Mouse (Mus musculus) G1E-ER4 (cell line): ENCODE measurements around the gene Katnb1. TPM values are rescaled to one million over a fixed set of nuclear protein-coding genes. Genes with fewer than 3 reads are reported as not detected.

Experiments
- GATA1 ChIP-seq: IDR thresholded peaks from one replicate; pipeline ENCODE4 v1.8.0; 2012; ENCODE audit warnings: low read length, inconsistent platforms
- polyA plus RNA-seq: library from polyadenylated mRNA; stranded (reverse); fragments of >175 nt; gene quantifications from 2 replicates; pipeline ENCODE4 v1.2.3, GENCODE M21; 2012

The Katnb1 gene
- 31.7 and 45.0 TPM in 2 replicates for polyA plus RNA-seq

DNA sequence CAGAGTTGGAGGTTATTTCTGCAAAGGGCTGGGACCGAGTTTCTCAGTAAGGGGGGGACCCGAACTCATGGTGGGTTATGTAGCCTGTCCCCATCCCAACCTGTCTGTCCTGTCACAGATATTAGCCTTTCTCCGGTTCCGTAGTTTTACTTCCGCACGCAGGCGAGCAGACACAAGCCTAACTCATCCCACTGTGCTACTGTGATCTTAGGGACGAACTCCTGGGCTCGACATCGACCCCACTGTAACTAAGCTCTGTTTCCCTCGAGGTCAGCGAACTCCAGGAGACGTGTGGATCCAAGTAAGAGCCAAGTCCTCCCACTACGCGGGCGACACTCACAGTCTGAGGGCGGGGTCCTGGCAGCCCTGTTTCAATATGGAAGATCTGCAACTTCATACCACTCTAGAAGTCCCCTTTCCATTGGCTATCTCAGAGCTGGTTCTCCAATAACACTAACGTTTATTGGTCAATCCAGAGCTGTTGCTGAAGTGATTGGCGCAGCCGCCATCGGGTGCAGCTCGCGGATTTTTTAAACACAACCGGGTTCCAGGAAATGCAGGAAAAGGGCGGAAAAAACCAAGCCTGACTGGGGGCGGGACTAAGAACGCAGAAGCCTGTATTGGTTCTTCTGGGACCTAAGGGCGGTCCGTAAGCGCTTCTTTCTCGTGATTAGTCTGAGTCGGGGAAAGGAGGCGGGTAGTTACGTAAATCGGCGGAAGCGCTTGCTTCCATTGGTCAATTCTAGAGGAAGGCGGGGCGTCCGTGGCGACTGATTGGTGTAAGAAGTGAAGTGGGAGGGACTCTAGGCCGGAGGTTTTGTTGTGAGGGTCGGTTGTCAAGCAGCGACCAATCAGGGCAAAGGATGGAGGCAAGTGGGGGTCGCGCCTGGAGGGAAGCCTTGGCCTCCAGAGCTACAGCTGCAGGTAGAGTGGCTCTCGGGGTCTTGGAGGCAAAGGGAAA is at the start of gene Katnb1:
Gene Katnb1 (plus strand): TSS at position 806 of the 961 bp plus-strand sequence.
- TF ChIP-seq GATA1, result no peak

- no peak for TF ChIP-seq GATA1
These were observed 43.7 kb upstream of the Katnb1 start for GRCm38 (mm10) chr8:95037106-95037925.

GRCm38 (mm10) chr8:95041883-95042784 is 38.9 kb upstream of the Katnb1 start:
- TF ChIP-seq GATA1, result no peak

- TF ChIP-seq GATA1, result no peak
These were observed 36.2 kb upstream of the Katnb1 start for GRCm38 (mm10) chr8:95044811-95045210.

GRCm38 (mm10) chr8:95046982-95047381 is 34.0 kb upstream of the Katnb1 start:
- no peak for TF ChIP-seq GATA1

GRCm38 (mm10) chr8:95047884-95048680 is 32.9 kb upstream of the Katnb1 start:
- TF ChIP-seq GATA1, result no peak

- no peak for TF ChIP-seq GATA1
These were observed 31.4 kb upstream of the Katnb1 start for GRCm38 (mm10) chr8:95049636-95050035.

- no peak for TF ChIP-seq GATA1
These were observed 26.5 kb upstream of the Katnb1 start for GRCm38 (mm10) chr8:95054438-95054837.

DNA sequence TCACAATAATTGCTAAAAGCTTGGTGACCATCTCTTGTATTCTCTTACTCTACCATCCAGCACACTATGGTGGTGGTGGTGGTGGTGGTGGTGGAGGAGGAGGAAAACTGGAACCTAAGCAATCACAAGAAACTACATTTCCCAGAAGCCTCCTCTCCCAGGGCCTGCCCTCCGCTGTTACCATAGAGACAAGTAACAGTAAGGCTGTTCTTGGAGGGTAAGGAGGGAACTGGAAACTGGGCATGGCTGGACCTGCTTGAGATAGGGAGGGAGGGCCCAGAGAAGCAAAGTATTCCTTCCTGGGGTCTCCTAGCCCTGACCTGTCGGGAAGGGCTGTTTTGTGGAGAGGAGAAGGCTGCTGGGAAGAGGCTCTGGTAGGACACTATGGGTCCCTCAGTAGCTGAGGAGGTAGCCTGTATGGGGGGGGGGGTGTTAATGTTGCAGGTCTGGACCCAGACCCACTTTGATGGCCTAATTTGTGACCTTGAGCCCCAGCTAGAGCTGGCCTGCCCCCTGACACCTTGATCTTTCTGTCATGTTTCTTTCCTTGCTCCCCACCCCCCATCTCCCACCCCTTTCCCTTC is 26.0 kb upstream of the Katnb1 start, which contains the start of gene Drc7:
Gene Drc7 (plus strand): TSS at position 177 of the 584 bp plus-strand sequence.
- no peak for TF ChIP-seq GATA1

- TF ChIP-seq GATA1, result no peak
These were observed 24.6 kb upstream of the Katnb1 start for GRCm38 (mm10) chr8:95056414-95056813.

DNA sequence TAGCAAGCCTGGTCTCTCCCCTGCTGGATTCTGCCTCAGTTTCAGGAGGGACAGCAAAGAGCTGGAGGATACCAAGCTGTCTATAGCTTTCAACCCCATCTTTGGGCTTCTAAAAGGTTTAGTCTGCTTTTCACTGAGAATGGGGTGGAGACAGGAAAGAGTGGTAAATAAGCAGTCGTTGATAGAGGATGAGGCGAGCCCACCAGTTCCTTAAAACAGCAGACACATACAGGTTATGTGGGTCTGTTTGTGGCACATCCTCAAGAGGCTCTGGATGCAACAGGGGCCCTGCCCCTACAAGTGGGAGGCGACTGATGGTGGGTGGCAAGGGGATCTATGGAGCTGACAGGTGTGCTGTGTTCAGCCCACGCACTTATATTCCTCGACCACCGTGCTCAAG is 22.3 kb upstream of the Katnb1 start:
- no peak for TF ChIP-seq GATA1

GRCm38 (mm10) chr8:95059812-95060533 is 21.0 kb upstream of the Katnb1 start:
- TF ChIP-seq GATA1, result no peak

- TF ChIP-seq GATA1, result no peak
These were observed 16.5 kb upstream of the Katnb1 start for GRCm38 (mm10) chr8:95064531-95064930.
